ENCODE assay signal across 22 mouse cellular contexts in the genomic region with DNA sequence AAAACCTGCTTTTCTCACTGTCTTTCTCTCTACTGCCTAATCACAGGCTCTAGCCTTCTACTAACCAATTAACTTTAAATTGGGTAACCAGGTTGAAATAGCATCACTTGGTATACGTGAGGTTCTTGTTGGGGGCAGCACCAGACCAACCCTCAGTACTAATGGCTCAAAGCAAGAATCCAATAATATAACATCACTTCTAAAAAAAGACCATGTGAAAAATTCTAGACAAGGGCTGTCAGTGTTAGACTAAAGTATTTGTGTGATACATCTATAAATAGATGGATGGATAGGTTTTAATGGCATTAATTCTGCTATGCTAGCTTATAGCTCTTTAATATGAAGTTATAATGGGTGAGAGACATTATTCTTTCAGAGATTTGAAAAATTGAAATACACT.
DNase-seq lines count a peak whose midpoint lies in the region; ATAC-seq and TF ChIP-seq lines count a peak whose summit lies in the region.
"Had no signal": no experiment of that assay in that cellular context is flagged by ENCODE, and none has a peak within 500 bp of the region (broad histone marks: within the 10 kb centered on the region; RNA-seq: fewer than 3 reads in every experiment).

No protein-coding gene starts in this region.

- no peaks in the 10 kb centered on the region for H3K27me3 ChIP-seq in heart, embryonic 14.5 days (ENCODE audit: control insufficient read depth, insufficient read depth, low read length)
- no peaks in the 10 kb centered on the region for H3K27me3 ChIP-seq in heart, embryonic 15.5 days
- H3K27me3 ChIP-seq in heart, embryonic 16.5 days (ENCODE audit: control insufficient read depth, insufficient read depth, low read length) = no peaks in the 10 kb centered on the region
- no peaks in the 10 kb centered on the region for H3K27me3 ChIP-seq in heart, postnatal 0 days (ENCODE audit: control insufficient read depth, insufficient read depth, low read length)
- H3K27me3 ChIP-seq: CH12.LX, Patski had no signal

- H3K9ac ChIP-seq in heart, embryonic 14.5 days (ENCODE audit: low read length) = no peak overlapping the region
- H3K9ac ChIP-seq in heart, embryonic 15.5 days = no peak overlapping the region
- no peak overlapping the region for H3K9ac ChIP-seq in heart, embryonic 16.5 days (ENCODE audit: low read length)
- no peak overlapping the region for H3K9ac ChIP-seq in heart, postnatal 0 days (replicated peaks; ENCODE audit: low read depth, low read length)

- peaks cover 87% of the 10 kb centered on the region for H3K36me3 ChIP-seq in heart, embryonic 14.5 days (ENCODE audit: control insufficient read depth, insufficient read depth, low read length)
- peaks cover 51% of the 10 kb centered on the region for H3K36me3 ChIP-seq in heart, embryonic 15.5 days
- H3K36me3 ChIP-seq in heart, embryonic 16.5 days (ENCODE audit: control insufficient read depth, insufficient read depth) = peaks cover 39% of the 10 kb centered on the region
- H3K36me3 ChIP-seq in heart, postnatal 0 days (replicated peaks; ENCODE audit: control insufficient read depth, insufficient read depth, low read length) = peaks cover 59% of the 10 kb centered on the region

- ATAC-seq in heart, embryonic 14.5 days (ENCODE audit: insufficient number of reproducible peaks, insufficient read depth, low FRiP score, low read depth) = no peak
- ATAC-seq in heart, embryonic 15.5 days (replicated peaks; ENCODE audit: insufficient number of reproducible peaks, insufficient read depth, low FRiP score, low read depth) = no peak; the same call in 1 of the 2 replicates
- ATAC-seq in heart, embryonic 16.5 days (replicated peaks; ENCODE audit: extremely low read depth, insufficient read depth, low FRiP score) = peak; percentile 77
- ATAC-seq in heart, postnatal 0 days (ENCODE audit: insufficient read depth, low read depth) = peak; percentile 77
- ATAC-seq: activated CD4-positive, CD25-positive, alpha-beta regulatory T cell, adult 4 months; CD4-positive, CD25-positive, alpha-beta regulatory T cell, adult 4 months; Patski had no signal

- H3K9me3 ChIP-seq in heart, embryonic 14.5 days (ENCODE audit: control insufficient read depth, low read length) = no peaks in the 10 kb centered on the region
- no peaks in the 10 kb centered on the region for H3K9me3 ChIP-seq in heart, embryonic 15.5 days (replicated peaks)
- H3K9me3 ChIP-seq in heart, embryonic 16.5 days (replicated peaks; ENCODE audit: control insufficient read depth, low read length) = no peaks in the 10 kb centered on the region
- H3K9me3 ChIP-seq in heart, postnatal 0 days (replicated peaks; ENCODE audit: control insufficient read depth, low read length) = no peaks in the 10 kb centered on the region
- H3K9me3 ChIP-seq: G1E had no signal

- intact Hi-C loops in heart, postnatal 14 days (cut with DNase I) = no loop called here
- intact Hi-C loops in heart, postnatal 25 days (cut with DNase I) = no loop called here
- intact Hi-C loops in heart, postnatal 36 days (cut with DNase I) = no loop called here

- 30% methylated on average over 1 of the region's 1 CpGs for WGBS in heart, embryonic 14.5 days
- WGBS in heart, embryonic 15.5 days = 51% methylated on average over 1 of the region's 1 CpGs
- 66% methylated on average over 1 of the region's 1 CpGs for WGBS in heart, embryonic 16.5 days
- WGBS in heart, postnatal 0 days = 41% methylated on average over 1 of the region's 1 CpGs

- peak overlapping the region; percentile 46 to 49; a peak in 2 of 4 replicates for H3K27ac ChIP-seq in heart, embryonic 14.5 days (replicated peaks in 1 of 2; ENCODE audit: control insufficient read depth in 1 of 2, insufficient read depth in 1 of 2, low read depth in 2 of 2, low read length in 2 of 2)
- 0 out of 2 replicates have a peak overlapping the region, but pooled peaks have one; percentile 8 for H3K27ac ChIP-seq in heart, embryonic 15.5 days
- peak overlapping the region; percentile 62 for H3K27ac ChIP-seq in heart, embryonic 16.5 days (ENCODE audit: low read length)
- H3K27ac ChIP-seq in heart, postnatal 0 days (ENCODE audit: low read depth) = 0 out of 2 replicates have a peak overlapping the region, but pooled peaks have one; percentile 17

- no peak overlapping the region for H3K4me2 ChIP-seq in heart, embryonic 14.5 days (ENCODE audit: low read length)
- H3K4me2 ChIP-seq in heart, embryonic 15.5 days = no peak overlapping the region
- no peak overlapping the region for H3K4me2 ChIP-seq in heart, embryonic 16.5 days (ENCODE audit: low read depth, low read length)
- H3K4me2 ChIP-seq in heart, postnatal 0 days (ENCODE audit: low read depth, low read length) = no peak overlapping the region

- no peak for TF ChIP-seq CTCF in heart, postnatal 0 days (IDR thresholded peaks at IDR 0.05; ENCODE audit: low read depth)

- no peak overlapping the region for H3K4me3 ChIP-seq in heart, embryonic 14.5 days (ENCODE audit: control insufficient read depth in 1 of 2, insufficient read depth in 1 of 2, low read depth in 1 of 2, low read length in 2 of 2)
- H3K4me3 ChIP-seq in heart, embryonic 15.5 days = no peak overlapping the region
- H3K4me3 ChIP-seq in heart, embryonic 16.5 days (ENCODE audit: low read length) = no peak overlapping the region
- no peak overlapping the region for H3K4me3 ChIP-seq in heart, postnatal 0 days (ENCODE audit: low read depth, low read length)

- no peak for DNase-seq in heart, postnatal 14 days
- no peak for DNase-seq in heart, postnatal 25 days (ENCODE audit: low spot score)
- no peak for DNase-seq in heart, postnatal 4 days
- DNase-seq in heart, postnatal 0 days (ENCODE audit: low spot score) = peak; percentile 30
- DNase-seq in heart, postnatal 36 days = no peak
- DNase-seq: adrenal gland, adult 2 months; adrenal gland, adult 8-10 months; adrenal gland, postnatal 10 days; adrenal gland, postnatal 14 days; adrenal gland, postnatal 25 days; adrenal gland, postnatal 36 days; B cell, adult 2 months; cerebellum, adult 11 months; cerebellum, adult 11-12 months had no signal

- TF ChIP-seq EP300 in heart, postnatal 0 days (IDR thresholded peaks at IDR 0.05; ENCODE audit: low read depth) = no peak

- peaks cover 3 to 10% of the 10 kb centered on the region in 2 experiments for H3K4me1 ChIP-seq in heart, embryonic 14.5 days (ENCODE audit: control insufficient read depth in 2 of 2, insufficient read depth in 2 of 2, low read length in 2 of 2)
- H3K4me1 ChIP-seq in heart, embryonic 15.5 days (replicated peaks) = no peaks in the 10 kb centered on the region
- peaks cover 8% of the 10 kb centered on the region for H3K4me1 ChIP-seq in heart, embryonic 16.5 days (ENCODE audit: control insufficient read depth, insufficient read depth, low read length)
- H3K4me1 ChIP-seq in heart, postnatal 0 days (ENCODE audit: control insufficient read depth, insufficient read depth) = no peaks in the 10 kb centered on the region

Comparison
In these comparisons a context has a peak if more than half of its experiments do, and no peak if none do; other contexts are left out.
1. ATAC-seq: peak in heart, embryonic 16.5 days (single experiment) and heart, postnatal 0 days (single experiment); none in heart, embryonic 14.5 days (single experiment) and heart, embryonic 15.5 days (single experiment).
2. H3K27ac ChIP-seq: peak in every context shown above with its lines; median percentile 62 in heart, embryonic 16.5 days; 48 in heart, embryonic 14.5 days; 17 in heart, postnatal 0 days; 8 in heart, embryonic 15.5 days.